Mouse (Mus musculus) megakaryocyte, embryonic 14.5 days (primary cell): ENCODE measurements around the gene Asb15. TPM values are rescaled to one million over a fixed set of nuclear protein-coding genes. Genes with fewer than 3 reads are reported as not detected.

Source experiments
- H3K27me3 ChIP-seq: replicated peaks from 2 replicates; pipeline ENCODE3; 2012; ENCODE audit warnings: inconsistent platforms
- H3K36me3 ChIP-seq: replicated peaks from 2 replicates; pipeline ENCODE3; 2012; ENCODE audit warnings: low read length, inconsistent platforms, mixed read lengths
- H3K4me1 ChIP-seq: 2 replicates; pipeline ENCODE4 v1.6.1; 2012; ENCODE audit warnings: inconsistent platforms
- H3K4me3 ChIP-seq: replicated peaks from 2 replicates; pipeline ENCODE3; 2012; ENCODE audit warnings: moderate library complexity, mild to moderate bottlenecking, inconsistent platforms
- H3K9me3 ChIP-seq: 2 replicates; pipeline ENCODE4 v1.6.1; 2012; ENCODE audit warnings: inconsistent platforms
- FLI1 ChIP-seq: IDR thresholded peaks from 2 replicates; pipeline ENCODE4 v1.6.1; 2012; ENCODE audit warnings: low read length, inconsistent platforms, mixed read lengths
- GATA1 ChIP-seq: IDR thresholded peaks from 3 replicates; pipeline ENCODE4 v1.6.1; 2012; ENCODE audit warnings: mixed read lengths, low read length, inconsistent platforms, borderline replicate concordance
- polyA plus RNA-seq: library from polyadenylated mRNA; stranded (reverse); fragments of >175 nt; gene quantifications from 2 replicates; pipeline ENCODE4 v1.2.3, GENCODE M21; 2012; ENCODE audit warnings: low replicate concordance; ENCODE audit not compliant: insufficient read depth

Gene Asb15
- polyA plus RNA-seq, 1 experiment, result not detected

DNA sequence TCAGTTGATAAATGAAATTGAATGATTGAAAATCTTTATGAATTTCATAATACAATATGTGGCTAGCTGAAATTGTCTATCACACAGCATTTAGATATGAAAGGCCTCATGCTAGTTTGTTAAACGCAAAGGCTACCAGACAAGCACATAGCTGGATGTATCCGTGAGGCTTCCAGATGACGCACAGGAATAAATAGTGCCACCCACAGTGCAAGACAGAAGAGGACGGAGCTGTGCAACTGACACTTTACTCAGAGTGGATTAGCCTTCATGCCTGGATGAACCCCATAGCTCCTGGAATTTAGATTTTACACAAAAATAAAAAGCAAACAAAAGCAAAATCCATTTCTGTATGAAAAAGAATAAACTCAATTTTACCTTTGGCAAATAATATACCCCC lies 86.0 kb downstream of the Asb15 start:
- H3K9me3 ChIP-seq, result no peaks in the 10 kb centered on the region
- no peaks in the 10 kb centered on the region for H3K27me3 ChIP-seq
- TF ChIP-seq FLI1 (no peak), GATA1 (no peak)
- peaks cover 69% of the 10 kb centered on the region for H3K36me3 ChIP-seq
- no peak overlapping the region for H3K4me3 ChIP-seq
- no peaks in the 10 kb centered on the region for H3K4me1 ChIP-seq

DNA sequence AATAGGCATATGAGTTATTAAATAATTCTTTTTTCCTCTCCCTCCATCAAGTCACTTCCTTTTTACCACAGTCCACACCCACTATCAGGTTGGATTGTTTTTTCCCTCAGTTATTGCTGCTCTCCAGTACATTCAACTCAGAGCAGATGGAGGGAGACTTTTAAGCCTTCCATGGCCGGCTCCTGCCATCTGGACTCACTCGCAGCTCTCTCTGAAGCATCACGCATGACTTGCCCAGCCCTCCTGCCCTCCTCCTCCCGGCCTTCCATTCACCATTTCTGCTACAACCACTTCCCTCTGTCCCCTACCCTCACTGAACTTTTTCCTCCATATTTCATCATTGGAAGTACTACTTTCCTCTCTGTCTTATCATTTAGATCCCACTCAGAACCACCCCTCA lies 88.8 kb downstream of the Asb15 start:
- Histone ChIP-seq H3K36me3 (peaks cover 88% of the 10 kb centered on the region), H3K4me1 (peaks cover 4% of the 10 kb centered on the region; the same call in 1 of the 2 replicates), H3K4me3 (no peak overlapping the region), H3K9me3 (no peaks in the 10 kb centered on the region), H3K27me3 (no peaks in the 10 kb centered on the region)
- TF ChIP-seq FLI1, result no peak
- TF ChIP-seq GATA1, result no peak

DNA sequence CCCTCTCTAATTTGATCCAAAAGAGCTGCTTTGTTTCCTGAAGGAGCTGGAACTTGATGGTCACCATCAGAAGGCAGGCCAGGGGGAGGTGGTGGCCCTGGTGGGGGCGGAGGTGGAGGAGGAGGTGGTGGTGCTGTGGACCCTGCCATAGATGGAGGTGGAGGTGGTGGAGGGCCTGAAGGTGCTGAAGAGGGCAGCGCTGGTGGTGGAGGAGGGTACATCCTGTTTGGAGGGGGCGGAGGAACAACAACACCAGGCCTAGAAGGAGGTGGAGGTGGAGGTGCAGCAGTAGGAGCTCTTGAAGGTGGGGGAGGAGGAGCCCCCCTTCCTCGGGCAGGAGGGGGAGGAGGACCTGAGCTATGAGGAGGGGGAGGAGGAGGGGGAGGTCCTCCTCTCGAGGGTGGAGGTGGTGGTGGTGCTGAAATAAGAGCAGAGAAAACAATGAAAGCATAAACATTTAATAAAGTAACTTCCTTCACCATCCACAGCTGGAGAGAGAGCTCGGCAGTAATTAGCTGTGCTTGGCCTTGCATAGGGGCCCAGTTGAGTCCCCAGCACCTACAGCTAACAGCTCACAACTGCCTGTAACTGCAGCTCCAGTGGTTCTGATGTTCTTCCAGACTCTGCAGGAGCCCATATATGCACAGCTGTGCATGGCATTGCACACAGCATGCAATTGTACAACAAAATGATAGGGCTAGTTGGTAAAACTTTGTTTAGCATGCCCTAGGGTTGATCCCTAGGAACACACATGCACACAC lies 91.5 kb downstream of the Asb15 start:
- H3K9me3 ChIP-seq, result no peaks in the 10 kb centered on the region
- TF ChIP-seq FLI1 (no peak), GATA1 (no peak)
- peaks cover 86% of the 10 kb centered on the region for H3K36me3 ChIP-seq
- peaks cover 4% of the 10 kb centered on the region; the same call in 1 of the 2 replicates for H3K4me1 ChIP-seq
- H3K4me3 ChIP-seq, result no peak overlapping the region
- H3K27me3 ChIP-seq, result no peaks in the 10 kb centered on the region

DNA sequence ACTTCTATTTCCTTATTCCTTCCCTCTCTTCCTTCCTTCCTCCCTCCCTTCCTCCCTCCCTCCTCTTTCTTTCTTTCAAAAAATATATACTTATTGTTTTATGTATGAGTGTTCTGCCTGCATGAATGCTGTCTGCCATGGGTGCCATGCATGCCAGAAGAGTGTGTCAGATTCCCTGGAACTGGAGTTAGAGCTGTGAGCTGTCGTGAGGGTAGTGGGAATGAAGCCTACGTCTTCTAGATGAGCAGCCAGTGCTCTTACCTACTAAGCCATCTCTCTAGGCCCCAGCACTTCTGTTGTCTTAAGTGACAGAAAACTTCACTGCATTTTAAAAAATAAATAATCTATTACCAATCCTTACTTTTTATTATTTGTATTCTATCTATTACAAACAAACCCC lies 93.0 kb downstream of the Asb15 start:
- H3K4me1 ChIP-seq, result peaks cover 4% of the 10 kb centered on the region; the same call in 1 of the 2 replicates
- H3K9me3 ChIP-seq, result no peaks in the 10 kb centered on the region
- H3K36me3 ChIP-seq, result peaks cover 85% of the 10 kb centered on the region
- no peak overlapping the region for H3K4me3 ChIP-seq
- H3K27me3 ChIP-seq, result no peaks in the 10 kb centered on the region
- TF ChIP-seq GATA1 (no peak), FLI1 (no peak)

DNA sequence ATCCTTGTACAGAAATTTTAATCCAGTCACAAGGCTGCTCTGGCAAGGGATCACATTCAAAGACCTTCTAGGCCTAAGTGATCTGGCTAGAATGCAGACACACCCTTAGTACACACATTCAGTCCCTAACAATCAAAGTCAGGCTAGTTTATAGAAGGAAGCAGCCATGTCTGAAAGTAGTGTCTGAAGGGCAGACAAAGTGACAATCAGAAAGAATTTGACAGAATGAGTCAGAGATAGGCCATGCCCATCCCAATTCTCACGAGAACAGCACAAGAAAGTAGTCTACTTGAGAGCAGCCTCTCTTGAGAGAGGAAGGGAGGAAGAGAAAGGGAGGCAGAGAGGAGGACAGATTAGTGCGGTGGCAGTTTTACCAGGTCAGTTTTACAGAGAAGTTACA lies 94.2 kb downstream of the Asb15 start:
- peaks cover 81% of the 10 kb centered on the region for H3K36me3 ChIP-seq

More for the DNA sequence above, 94.2 kb downstream of the Asb15 start:
- peaks cover 4% of the 10 kb centered on the region; the same call in 1 of the 2 replicates for H3K4me1 ChIP-seq
- H3K4me3 ChIP-seq, result no peak overlapping the region
- no peaks in the 10 kb centered on the region for H3K27me3 ChIP-seq
- TF ChIP-seq GATA1 (no peak), FLI1 (no peak)
- H3K9me3 ChIP-seq, result no peaks in the 10 kb centered on the region

Other genes starting within 250 kb of the Asb15 start
- not detected in 2 replicates for gene Iqub, start 13.1 kb upstream of the Asb15 start, polyA plus RNA-seq
- 4.3 TPM in 1 of 2 replicates, not detected in the other for gene Ndufa5, start 131 bp upstream of the Asb15 start, polyA plus RNA-seq
- not detected in 2 replicates for gene Lmod2, start 69.6 kb downstream of the Asb15 start, polyA plus RNA-seq
- gene Wasl, start 136.9 kb downstream of the Asb15 start, polyA plus RNA-seq, result 9.5 and 10.5 TPM in 2 replicates
- gene Hyal6, start 205.1 kb downstream of the Asb15 start, polyA plus RNA-seq, result 0.63 TPM in 1 of 2 replicates, not detected in the other
- gene Hyal4, start 220.2 kb downstream of the Asb15 start, polyA plus RNA-seq, result not detected in 2 replicates